Mouse (Mus musculus) ES-E14 (cell line): Measurements from ENCODE around the gene Gm6583.

ENCODE experiments used
- CHD2 ChIP-seq: IDR thresholded peaks from 2 replicates; pipeline ENCODE4 v1.6.1; 2014; ENCODE audit warnings: mild to moderate bottlenecking, low read depth, low read length, inconsistent platforms
- HCFC1 ChIP-seq: IDR thresholded peaks from 2 replicates; pipeline ENCODE4 v1.6.1; 2012; ENCODE audit warnings: low read length, inconsistent platforms, borderline replicate concordance; ENCODE audit not compliant: insufficient read depth
- MAFK ChIP-seq: IDR thresholded peaks from 2 replicates; pipeline ENCODE4 v1.6.1; 2014; ENCODE audit warnings: mild to moderate bottlenecking, low read depth, low read length, inconsistent platforms; ENCODE audit not compliant: insufficient read depth
- ZC3H11A ChIP-seq: IDR thresholded peaks from 2 replicates; pipeline ENCODE4 v1.6.1; 2012; ENCODE audit warnings: low read depth, mild to moderate bottlenecking, inconsistent platforms, low read length, borderline replicate concordance
- ZNF384 ChIP-seq: IDR thresholded peaks from 2 replicates; pipeline ENCODE4 v1.6.1; 2012; ENCODE audit warnings: low read depth, low read length, inconsistent platforms

GRCm38 (mm10) chr5:112382641-112383330, 27.0 kb upstream of the Gm6583 start:
- TF ChIP-seq CHD2 = no peak
- TF ChIP-seq HCFC1 = no peak
- no peak for TF ChIP-seq ZC3H11A
- no peak for TF ChIP-seq ZNF384
- no peak for TF ChIP-seq MAFK
